8 mouse cellular contexts compared by ENCODE assay signal in the genomic region with DNA sequence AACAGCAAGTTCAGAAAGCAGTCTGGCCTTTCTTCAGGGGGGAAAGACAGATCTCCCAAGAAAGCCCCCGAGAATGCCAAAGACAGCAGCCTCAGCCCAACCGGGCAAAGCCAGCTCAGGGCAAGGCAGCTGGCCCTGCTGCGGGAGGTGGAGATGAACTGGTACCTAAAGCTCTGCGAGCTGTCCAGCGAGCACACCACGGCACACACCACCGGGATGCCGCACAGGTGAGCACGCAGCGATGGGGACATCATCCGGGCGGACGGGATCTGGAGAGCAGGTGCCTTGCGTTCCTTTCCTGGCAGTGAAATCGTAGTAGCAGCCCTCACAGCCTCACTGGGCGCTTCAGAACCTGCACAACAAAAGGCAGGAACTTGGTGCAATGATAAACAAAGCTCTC.
DNase-seq lines count a peak whose midpoint lies in the region; ATAC-seq lines count a peak whose summit lies in the region.

No protein-coding gene starts in this region.

- WGBS in neural tube, embryonic 11.5 days: 10% methylated on average over 16 of the region's 16 CpGs
- 9% methylated on average over 16 of the region's 16 CpGs for WGBS in hindbrain, embryonic 12.5 days
- 7% methylated on average over 16 of the region's 16 CpGs for WGBS in neural tube, embryonic 14.5 days
- WGBS in liver, embryonic 12.5 days (ENCODE audit: insufficient replicate concordance): 26% methylated on average over 16 of the region's 16 CpGs

- H3K27me3 ChIP-seq in neural tube, embryonic 11.5 days (ENCODE audit: control insufficient read depth, insufficient read depth, low read length): no peaks in the 10 kb centered on the region
- H3K27me3 ChIP-seq in hindbrain, embryonic 12.5 days: no peaks in the 10 kb centered on the region
- no peaks in the 10 kb centered on the region for H3K27me3 ChIP-seq in neural tube, embryonic 14.5 days (ENCODE audit: control insufficient read depth, insufficient read depth, low read length)
- H3K27me3 ChIP-seq in liver, embryonic 12.5 days (replicated peaks): peaks cover 7% of the 10 kb centered on the region; the same call in 1 of the 2 replicates

- no peaks in the 10 kb centered on the region for H3K4me1 ChIP-seq in neural tube, embryonic 11.5 days (ENCODE audit: control insufficient read depth, insufficient read depth, low read length)
- H3K4me1 ChIP-seq in hindbrain, embryonic 12.5 days: peaks cover 4% of the 10 kb centered on the region; the same call in 1 of the 2 replicates
- H3K4me1 ChIP-seq in neural tube, embryonic 14.5 days (ENCODE audit: control insufficient read depth, insufficient read depth, low read length): no peaks in the 10 kb centered on the region
- H3K4me1 ChIP-seq in liver, embryonic 12.5 days: no peaks in the 10 kb centered on the region

- H3K4me3 ChIP-seq in neural tube, embryonic 11.5 days (ENCODE audit: low read depth, low read length): peak overlapping the region; percentile 16; the same call in 1 of the 2 replicates
- H3K4me3 ChIP-seq in hindbrain, embryonic 12.5 days: peak overlapping the region; percentile 30
- H3K4me3 ChIP-seq in neural tube, embryonic 14.5 days (ENCODE audit: low read depth, low read length): peak overlapping the region; percentile 38
- no peak overlapping the region for H3K4me3 ChIP-seq in liver, embryonic 12.5 days

- H3K36me3 ChIP-seq in neural tube, embryonic 11.5 days (ENCODE audit: control insufficient read depth, insufficient read depth, low read length): no peaks in the 10 kb centered on the region
- H3K36me3 ChIP-seq in hindbrain, embryonic 12.5 days: no peaks in the 10 kb centered on the region
- no peaks in the 10 kb centered on the region for H3K36me3 ChIP-seq in neural tube, embryonic 14.5 days (ENCODE audit: control insufficient read depth, insufficient read depth, low read length)
- H3K36me3 ChIP-seq in liver, embryonic 12.5 days: no peaks in the 10 kb centered on the region

- DNase-seq in frontal cortex, postnatal 36 days (ENCODE audit: low spot score in 2 of 2): no peak
- DNase-seq in neural tube, embryonic 11.5 days (ENCODE audit: low spot score): peak; percentile 14
- no peak for DNase-seq in neural tube, embryonic 10.5 days (ENCODE audit: extremely low spot score, low spot score)
- no peak for DNase-seq in thymus, adult 18-20 months

- H3K4me2 ChIP-seq in neural tube, embryonic 11.5 days (ENCODE audit: low read depth): peak overlapping the region; percentile 42
- H3K4me2 ChIP-seq in hindbrain, embryonic 12.5 days (replicated peaks): peak overlapping the region; percentile 60
- peak overlapping the region; percentile 67 for H3K4me2 ChIP-seq in neural tube, embryonic 14.5 days (ENCODE audit: low read depth, low read length)
- H3K4me2 ChIP-seq in liver, embryonic 12.5 days: no peak overlapping the region

- H3K9ac ChIP-seq in neural tube, embryonic 11.5 days (ENCODE audit: low read length): peak overlapping the region; percentile 22
- H3K9ac ChIP-seq in hindbrain, embryonic 12.5 days: peak overlapping the region; percentile 51; the same call in 1 of the 2 replicates
- peak overlapping the region; percentile 61 for H3K9ac ChIP-seq in neural tube, embryonic 14.5 days (replicated peaks; ENCODE audit: low read depth, low read length)
- no peak overlapping the region for H3K9ac ChIP-seq in liver, embryonic 12.5 days

- no peak overlapping the region for H3K27ac ChIP-seq in neural tube, embryonic 11.5 days (ENCODE audit: low read depth, low read length)
- no peak overlapping the region for H3K27ac ChIP-seq in hindbrain, embryonic 12.5 days
- H3K27ac ChIP-seq in neural tube, embryonic 14.5 days (ENCODE audit: low read depth, low read length): no peak overlapping the region
- no peak overlapping the region for H3K27ac ChIP-seq in liver, embryonic 12.5 days

- ATAC-seq in frontal cortex, adult (ENCODE audit: low TSS enrichment): peak; percentile 44
- no peak for ATAC-seq in neural tube, embryonic 11.5 days (ENCODE audit: insufficient read depth, low FRiP score, low TSS enrichment)
- no peak for ATAC-seq in hindbrain, embryonic 12.5 days (ENCODE audit: low FRiP score)
- ATAC-seq in neural tube, embryonic 14.5 days (ENCODE audit: low read depth): peak; percentile 66
- no peak for ATAC-seq in liver, embryonic 12.5 days

- no peaks in the 10 kb centered on the region for H3K9me3 ChIP-seq in neural tube, embryonic 11.5 days (ENCODE audit: control insufficient read depth, low read length)
- no peaks in the 10 kb centered on the region for H3K9me3 ChIP-seq in hindbrain, embryonic 12.5 days (replicated peaks)
- no peaks in the 10 kb centered on the region for H3K9me3 ChIP-seq in neural tube, embryonic 14.5 days (ENCODE audit: control insufficient read depth, low read length)
- no peaks in the 10 kb centered on the region for H3K9me3 ChIP-seq in liver, embryonic 12.5 days (replicated peaks)

Comparison
In these comparisons a context has a peak if more than half of its experiments do, and no peak if none do; other contexts are left out.
1. ATAC-seq: peak in frontal cortex, adult (single experiment) and neural tube, embryonic 14.5 days (single experiment); none in neural tube, embryonic 11.5 days (single experiment), hindbrain, embryonic 12.5 days (single experiment) and liver, embryonic 12.5 days (single experiment).